Mouse (Mus musculus): ENCODE results near the gene Arl2bp. TPM values are rescaled to one million over a fixed set of nuclear protein-coding genes. Genes with fewer than 3 reads are reported as not detected.

Gene Arl2bp
- total RNA-seq, 2 experiments from 2014 or later = 64.0 to 124 TPM

DNA sequence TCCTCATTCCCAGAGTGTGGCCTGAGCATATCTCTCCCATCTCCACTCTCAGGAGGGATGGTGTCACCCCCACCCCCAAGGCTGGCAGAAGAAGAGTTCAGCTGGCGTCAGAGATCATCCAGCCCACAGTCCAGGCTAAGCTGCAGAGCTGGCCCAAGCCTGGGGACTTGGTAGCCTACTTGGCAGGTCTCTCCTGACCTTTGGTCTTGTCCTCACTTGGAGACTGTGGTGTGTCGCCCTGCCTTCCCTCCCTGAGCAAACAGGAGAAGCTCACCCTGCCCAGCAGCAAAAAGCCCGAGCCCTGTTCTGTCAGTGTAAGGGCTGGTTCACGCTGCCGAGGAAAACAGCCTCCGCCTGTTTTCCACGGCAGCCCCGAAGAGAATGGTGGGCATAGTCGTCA, 19.6 kb downstream of the Arl2bp start:
- no peak for ATAC-seq (replicated peaks; ENCODE audit: low FRiP score, low TSS enrichment, poor library complexity, severe bottlenecking)

DNA sequence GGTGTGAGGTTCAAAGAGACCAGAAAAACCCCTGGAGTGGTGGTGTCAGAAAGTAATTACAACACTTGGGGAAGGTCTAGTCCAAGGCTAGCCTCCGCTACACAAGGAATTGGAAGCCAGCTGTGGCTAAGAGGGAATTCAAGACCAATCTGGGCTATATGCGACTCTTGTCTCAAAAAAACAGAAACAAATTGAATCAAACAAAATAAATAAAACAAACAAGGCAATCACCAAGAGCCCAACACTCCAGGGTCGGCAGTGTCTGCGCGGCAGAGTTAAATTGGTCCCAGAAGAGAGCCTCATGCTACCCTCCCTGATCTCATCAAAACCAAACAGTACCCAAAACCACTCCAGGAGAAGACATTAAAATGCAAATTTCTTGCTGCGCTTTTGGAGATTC, 28.3 kb downstream of the Arl2bp start:
- no peak for ATAC-seq (replicated peaks; ENCODE audit: low FRiP score, low TSS enrichment, poor library complexity, severe bottlenecking)

- no peak for ATAC-seq (replicated peaks; ENCODE audit: low FRiP score, low TSS enrichment, poor library complexity, severe bottlenecking)
These were observed 29.1 kb downstream of the Arl2bp start for GRCm38 (mm10) chr8:94695341-94695993.

DNA sequence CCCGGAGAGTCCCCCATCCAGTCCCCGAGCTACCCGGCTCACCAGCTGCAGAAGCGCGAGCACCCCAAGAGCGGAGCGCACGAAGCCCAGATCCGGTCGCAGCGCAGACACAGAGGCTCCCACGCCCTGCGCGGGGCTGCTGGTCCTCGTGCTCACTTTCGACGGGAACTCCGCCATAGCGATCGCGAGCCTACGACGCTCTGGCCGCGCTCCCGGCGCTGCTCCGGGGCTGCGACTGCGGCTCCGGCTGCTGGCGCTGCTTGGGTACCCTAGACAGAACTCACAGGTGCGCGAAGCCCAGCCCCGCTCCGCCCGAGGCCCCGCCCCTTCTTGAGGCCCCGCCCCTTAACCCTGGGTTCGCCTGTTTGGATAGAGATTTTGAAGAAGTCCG, 29.6 kb downstream of the Arl2bp start, which contains the start of gene Pllp:
TSS of gene Pllp (minus strand) at position 285 of the 391 bp plus-strand sequence.
- ATAC-seq (replicated peaks; ENCODE audit: low FRiP score, low TSS enrichment, poor library complexity, severe bottlenecking) = no peak; the same call in 1 of the 2 replicates

- no peak for ATAC-seq (replicated peaks; ENCODE audit: low FRiP score, low TSS enrichment, poor library complexity, severe bottlenecking)
These were observed 30.2 kb downstream of the Arl2bp start for GRCm38 (mm10) chr8:94696566-94696965.

- ATAC-seq (replicated peaks; ENCODE audit: low FRiP score, low TSS enrichment, poor library complexity, severe bottlenecking) = no peak
These were observed 31.6 kb downstream of the Arl2bp start for GRCm38 (mm10) chr8:94697956-94698355.

GRCm38 (mm10) chr8:94699366-94699765, 33.0 kb downstream of the Arl2bp start:
- ATAC-seq (replicated peaks; ENCODE audit: low FRiP score, low TSS enrichment, poor library complexity, severe bottlenecking) = no peak

GRCm38 (mm10) chr8:94700421-94700935, 34.1 kb downstream of the Arl2bp start:
- no peak for ATAC-seq (replicated peaks; ENCODE audit: low FRiP score, low TSS enrichment, poor library complexity, severe bottlenecking)

- no peak for ATAC-seq (replicated peaks; ENCODE audit: low FRiP score, low TSS enrichment, poor library complexity, severe bottlenecking)
These were observed 35.8 kb downstream of the Arl2bp start for GRCm38 (mm10) chr8:94702156-94702555.

DNA sequence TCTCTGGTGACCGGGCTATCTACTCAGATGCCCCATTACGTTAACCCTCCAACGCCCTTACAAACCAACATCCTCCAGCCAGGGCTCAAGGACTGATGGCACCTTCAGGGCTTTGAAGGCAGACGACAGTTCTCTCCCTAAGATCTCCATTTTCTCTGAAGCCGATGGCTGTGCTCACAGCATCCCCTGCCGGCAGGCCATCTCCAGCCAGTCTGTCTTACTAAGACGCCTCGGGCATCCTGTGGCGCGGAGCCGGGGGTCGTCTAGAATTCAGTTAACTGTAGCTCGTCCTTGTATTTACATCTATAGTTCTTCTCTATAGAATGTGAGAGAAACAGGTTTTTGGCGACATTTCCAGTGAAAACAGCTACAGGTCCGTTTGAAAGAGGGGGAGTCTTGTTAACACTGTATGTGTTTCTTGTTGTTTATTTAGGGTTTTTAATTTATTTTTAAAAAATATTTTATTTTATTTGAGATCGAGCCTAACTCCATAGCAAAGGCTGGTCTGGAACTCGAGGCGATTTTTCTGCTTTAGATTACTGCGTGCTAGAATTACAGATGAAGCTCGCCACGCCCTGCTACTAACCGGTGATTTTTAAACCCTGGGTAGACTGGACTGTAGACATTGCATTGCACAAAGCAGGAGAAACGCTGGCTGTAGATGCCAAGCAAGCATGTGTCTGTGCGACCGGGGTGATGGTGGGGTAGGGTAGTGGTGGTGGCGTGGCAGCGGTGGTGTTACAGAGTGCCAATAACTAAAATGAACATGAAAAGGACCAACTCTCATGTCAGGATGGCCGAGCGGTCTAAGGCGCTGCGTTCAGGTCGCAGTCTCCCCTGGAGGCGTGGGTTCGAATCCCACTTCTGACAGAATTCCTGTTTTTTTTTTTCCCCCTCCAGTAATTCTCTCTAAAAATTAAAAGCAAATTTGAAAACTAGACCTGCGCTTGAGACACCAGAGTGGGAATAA, 36.7 kb downstream of the Arl2bp start:
- ATAC-seq (replicated peaks; ENCODE audit: low FRiP score, low TSS enrichment, poor library complexity, severe bottlenecking) = peak; percentile 80

GRCm38 (mm10) chr8:94703972-94704668, 37.7 kb downstream of the Arl2bp start:
- peak; percentile 52 for ATAC-seq (replicated peaks; ENCODE audit: low FRiP score, low TSS enrichment, poor library complexity, severe bottlenecking)

GRCm38 (mm10) chr8:94704669-94704984, 38.2 kb downstream of the Arl2bp start:
- ATAC-seq (replicated peaks; ENCODE audit: low FRiP score, low TSS enrichment, poor library complexity, severe bottlenecking) = no peak

- no peak for ATAC-seq (replicated peaks; ENCODE audit: low FRiP score, low TSS enrichment, poor library complexity, severe bottlenecking)
These were observed 39.3 kb downstream of the Arl2bp start for GRCm38 (mm10) chr8:94705581-94706245.

- no peak for ATAC-seq (replicated peaks; ENCODE audit: low FRiP score, low TSS enrichment, poor library complexity, severe bottlenecking)
These were observed 40.5 kb downstream of the Arl2bp start for GRCm38 (mm10) chr8:94706732-94707395.

DNA sequence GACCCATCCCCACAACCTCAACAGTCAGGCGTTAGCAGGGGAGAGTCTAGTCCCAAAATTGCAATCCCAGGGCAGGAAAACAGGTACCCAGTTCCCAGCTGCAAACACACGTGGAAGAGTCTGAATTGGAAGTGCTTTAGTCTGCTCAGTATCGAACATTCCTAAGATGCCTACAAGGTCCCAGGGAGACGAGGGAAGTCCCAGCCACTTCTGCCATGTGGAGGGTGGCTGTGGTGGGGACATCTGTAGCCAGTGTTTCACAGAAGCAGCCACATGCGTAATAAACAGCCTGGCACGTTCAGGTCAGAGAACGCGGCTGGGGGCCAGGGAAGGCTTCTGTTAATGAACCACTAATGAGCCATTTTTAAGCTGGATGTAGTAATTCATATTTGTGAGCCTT, 43.9 kb downstream of the Arl2bp start:
- no peak for ATAC-seq (replicated peaks; ENCODE audit: low FRiP score, low TSS enrichment, poor library complexity, severe bottlenecking)

GRCm38 (mm10) chr8:94711160-94711718, 44.8 kb downstream of the Arl2bp start:
- no peak for ATAC-seq (replicated peaks; ENCODE audit: low FRiP score, low TSS enrichment, poor library complexity, severe bottlenecking)

DNA sequence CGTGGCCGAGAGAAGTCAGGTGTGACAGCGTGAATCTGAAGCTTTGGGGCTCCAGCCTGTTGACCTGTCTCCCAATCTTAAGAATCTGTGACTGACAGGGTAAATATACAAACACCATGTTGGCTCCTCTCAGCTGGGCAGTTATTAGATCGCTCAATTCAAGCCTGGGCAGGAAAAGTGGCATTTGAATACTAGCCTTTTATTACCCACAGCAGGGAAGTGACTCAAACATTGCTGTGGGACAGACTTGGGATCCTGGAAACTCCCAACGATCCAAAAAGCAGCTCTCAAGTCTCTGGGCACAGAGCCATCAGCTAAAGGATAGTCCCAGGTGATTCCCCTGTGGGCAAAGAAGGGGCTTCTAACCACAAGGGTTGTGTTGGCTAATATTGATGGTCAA, 48.2 kb downstream of the Arl2bp start:
- no peak for ATAC-seq (replicated peaks; ENCODE audit: low FRiP score, low TSS enrichment, poor library complexity, severe bottlenecking)

GRCm38 (mm10) chr8:94715871-94716270, 49.5 kb downstream of the Arl2bp start:
- ATAC-seq (replicated peaks; ENCODE audit: low FRiP score, low TSS enrichment, poor library complexity, severe bottlenecking) = no peak

- ATAC-seq (replicated peaks; ENCODE audit: low FRiP score, low TSS enrichment, poor library complexity, severe bottlenecking) = no peak
These were observed 50.4 kb downstream of the Arl2bp start for GRCm38 (mm10) chr8:94716841-94717240.
